Comparison of ENCODE assay signal across 15 mouse cellular contexts in the genomic region with DNA sequence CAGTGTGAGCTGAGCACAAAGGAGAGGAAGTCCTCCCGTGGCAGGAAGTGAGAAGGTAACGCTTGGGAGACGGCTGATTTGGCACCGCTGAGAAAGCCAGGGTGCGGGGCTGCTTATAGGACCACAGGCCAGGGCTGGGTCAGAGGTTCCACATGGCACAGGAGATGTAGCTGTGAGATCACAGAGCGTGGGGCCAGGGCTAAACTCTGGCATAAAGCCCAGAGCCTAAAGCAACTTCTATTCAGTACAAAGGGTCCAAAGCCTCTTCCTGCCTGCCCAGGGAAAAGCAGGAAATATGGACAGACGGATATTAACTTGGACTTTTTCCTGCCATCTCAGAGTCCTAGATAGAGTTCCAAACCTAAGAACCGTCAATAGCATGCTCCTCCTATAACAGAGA.
A peak's percentile ranks its signal among the peaks of the same experiment; 100 is the strongest.
DNase-seq lines count a peak whose midpoint lies in the region; ATAC-seq and TF ChIP-seq lines count a peak whose summit lies in the region.
"Had no signal": no experiment of that assay in that cellular context is flagged by ENCODE, and none has a peak within 500 bp of the region (broad histone marks: within the 10 kb centered on the region; RNA-seq: fewer than 3 reads in every experiment).

No protein-coding gene starts in this region.

- H3K4me3 ChIP-seq in heart, embryonic 15.5 days = no peak overlapping the region
- H3K4me3 ChIP-seq in lung, embryonic 15.5 days = no peak overlapping the region
- H3K4me3 ChIP-seq in lung, adult 2 months (replicated peaks; ENCODE audit: extremely low read depth, low read depth, low read length) = no peak overlapping the region
- H3K4me3 ChIP-seq in lung, embryonic 16.5 days (ENCODE audit: low read length) = no peak overlapping the region
- no peak overlapping the region for H3K4me3 ChIP-seq in stomach, embryonic 15.5 days (replicated peaks)
- H3K4me3 ChIP-seq: embryonic facial prominence, embryonic 15.5 days; midbrain, embryonic 13.5 days had no signal

- TF ChIP-seq CTCF in lung, adult 2 months (IDR thresholded peaks at IDR 0.05; ENCODE audit: insufficient read depth, low read length) = no peak

- H3K27me3 ChIP-seq in heart, embryonic 15.5 days = no peaks in the 10 kb centered on the region
- H3K27me3 ChIP-seq in lung, embryonic 15.5 days = no peaks in the 10 kb centered on the region
- H3K27me3 ChIP-seq in lung, embryonic 16.5 days (ENCODE audit: control insufficient read depth, insufficient read depth, low read depth, low read length) = no peaks in the 10 kb centered on the region
- no peaks in the 10 kb centered on the region for H3K27me3 ChIP-seq in stomach, embryonic 15.5 days (replicated peaks)
- H3K27me3 ChIP-seq: embryonic facial prominence, embryonic 15.5 days; midbrain, embryonic 13.5 days had no signal

- no peaks in the 10 kb centered on the region for H3K36me3 ChIP-seq in heart, embryonic 15.5 days
- H3K36me3 ChIP-seq in lung, embryonic 15.5 days = no peaks in the 10 kb centered on the region
- H3K36me3 ChIP-seq in lung, embryonic 16.5 days (ENCODE audit: control insufficient read depth, insufficient read depth, low read length) = no peaks in the 10 kb centered on the region
- no peaks in the 10 kb centered on the region for H3K36me3 ChIP-seq in stomach, embryonic 15.5 days
- H3K36me3 ChIP-seq: embryonic facial prominence, embryonic 15.5 days; midbrain, embryonic 13.5 days had no signal

- no peaks in the 10 kb centered on the region for H3K9me3 ChIP-seq in heart, embryonic 15.5 days (replicated peaks)
- no peaks in the 10 kb centered on the region for H3K9me3 ChIP-seq in lung, embryonic 15.5 days
- no peaks in the 10 kb centered on the region for H3K9me3 ChIP-seq in lung, embryonic 16.5 days (ENCODE audit: control insufficient read depth, low read length)
- no peaks in the 10 kb centered on the region for H3K9me3 ChIP-seq in stomach, embryonic 15.5 days
- H3K9me3 ChIP-seq: embryonic facial prominence, embryonic 15.5 days; midbrain, embryonic 13.5 days had no signal

- peak overlapping the region; percentile 41 for H3K4me2 ChIP-seq in heart, embryonic 15.5 days
- H3K4me2 ChIP-seq in lung, embryonic 15.5 days = peak overlapping the region; percentile 32
- peak overlapping the region; percentile 21 for H3K4me2 ChIP-seq in lung, embryonic 16.5 days (ENCODE audit: low read depth, low read length)
- H3K4me2 ChIP-seq in stomach, embryonic 15.5 days = no peak overlapping the region
- H3K4me2 ChIP-seq: embryonic facial prominence, embryonic 15.5 days; midbrain, embryonic 13.5 days had no signal

- no peak for DNase-seq in heart, adult 18-20 months
- no peak for DNase-seq in lung, adult 2 months
- no peak for DNase-seq in natural killer cell, adult 2 months (ENCODE audit: low spot score in 2 of 2)
- DNase-seq: adrenal gland, adult 8-10 months; kidney, postnatal 14 days; thymus, postnatal 14 days had no signal

- peaks cover 67% of the 10 kb centered on the region for H3K4me1 ChIP-seq in heart, embryonic 15.5 days (replicated peaks)
- H3K4me1 ChIP-seq in lung, embryonic 15.5 days = peaks cover 63% of the 10 kb centered on the region
- peaks cover 23% of the 10 kb centered on the region for H3K4me1 ChIP-seq in lung, adult 2 months (ENCODE audit: control insufficient read depth, insufficient read depth, low read length)
- H3K4me1 ChIP-seq in lung, embryonic 16.5 days (replicated peaks; ENCODE audit: control insufficient read depth, insufficient read depth, low read length) = peaks cover 54% of the 10 kb centered on the region
- peaks cover 8% of the 10 kb centered on the region; the same call in 1 of the 2 replicates for H3K4me1 ChIP-seq in stomach, embryonic 15.5 days

- no peak overlapping the region for H3K9ac ChIP-seq in heart, embryonic 15.5 days
- no peak overlapping the region for H3K9ac ChIP-seq in lung, embryonic 15.5 days
- H3K9ac ChIP-seq in lung, embryonic 16.5 days (ENCODE audit: low read length) = peak overlapping the region; percentile 32; the same call in 1 of the 2 replicates
- no peak overlapping the region for H3K9ac ChIP-seq in stomach, embryonic 15.5 days
- H3K9ac ChIP-seq: embryonic facial prominence, embryonic 15.5 days; midbrain, embryonic 13.5 days had no signal

- WGBS in heart, embryonic 15.5 days = 33% methylated on average over 8 of the region's 8 CpGs
- WGBS in lung, embryonic 15.5 days = 43% methylated on average over 8 of the region's 8 CpGs
- WGBS in lung, adult 2 months = 47% methylated on average over 8 of the region's 8 CpGs
- WGBS in lung, embryonic 16.5 days = 42% methylated on average over 8 of the region's 8 CpGs
- 64% methylated on average over 8 of the region's 8 CpGs for WGBS in stomach, embryonic 15.5 days

- H3K27ac ChIP-seq in heart, embryonic 15.5 days = peak overlapping the region; percentile 75
- H3K27ac ChIP-seq in lung, embryonic 15.5 days = peak overlapping the region; percentile 90
- peak overlapping the region; percentile 91 for H3K27ac ChIP-seq in lung, embryonic 16.5 days (ENCODE audit: low read length)
- peak overlapping the region; percentile 29 for H3K27ac ChIP-seq in stomach, embryonic 15.5 days
- H3K27ac ChIP-seq: embryonic facial prominence, embryonic 15.5 days; macrophage; midbrain, embryonic 13.5 days had no signal

- TF ChIP-seq POLR2A in lung, adult 2 months (IDR thresholded peaks at IDR 0.05; ENCODE audit: borderline replicate concordance, extremely low read depth, low read depth, low read length) = no peak

- no peak for ATAC-seq in heart, embryonic 15.5 days (replicated peaks; ENCODE audit: insufficient number of reproducible peaks, insufficient read depth, low FRiP score, low read depth)
- ATAC-seq in lung, embryonic 15.5 days (ENCODE audit: borderline replicate concordance, extremely low read depth, low FRiP score, low TSS enrichment) = peak; percentile 70
- peak; percentile 73 for ATAC-seq in lung, embryonic 16.5 days (ENCODE audit: low read depth)
- ATAC-seq in stomach, embryonic 15.5 days (ENCODE audit: insufficient read depth, low FRiP score, low read depth) = no peak
- no peak for ATAC-seq in CD4-positive, CD25-positive, alpha-beta regulatory T cell, adult 4 months
- ATAC-seq: forebrain, embryonic 14.5 days; midbrain, embryonic 13.5 days had no signal

Comparison
In these comparisons a context has a peak if more than half of its experiments do, and no peak if none do; other contexts are left out.
1. ATAC-seq: peak in lung, embryonic 15.5 days (single experiment) and lung, embryonic 16.5 days (single experiment); none in heart, embryonic 15.5 days (single experiment), stomach, embryonic 15.5 days (single experiment) and CD4-positive, CD25-positive, alpha-beta regulatory T cell, adult 4 months (single experiment).
2. H3K27ac ChIP-seq: peak in every context shown above with its lines; median percentile 91 in lung, embryonic 16.5 days; 90 in lung, embryonic 15.5 days; 75 in heart, embryonic 15.5 days; 29 in stomach, embryonic 15.5 days.